In the genomic region with DNA sequence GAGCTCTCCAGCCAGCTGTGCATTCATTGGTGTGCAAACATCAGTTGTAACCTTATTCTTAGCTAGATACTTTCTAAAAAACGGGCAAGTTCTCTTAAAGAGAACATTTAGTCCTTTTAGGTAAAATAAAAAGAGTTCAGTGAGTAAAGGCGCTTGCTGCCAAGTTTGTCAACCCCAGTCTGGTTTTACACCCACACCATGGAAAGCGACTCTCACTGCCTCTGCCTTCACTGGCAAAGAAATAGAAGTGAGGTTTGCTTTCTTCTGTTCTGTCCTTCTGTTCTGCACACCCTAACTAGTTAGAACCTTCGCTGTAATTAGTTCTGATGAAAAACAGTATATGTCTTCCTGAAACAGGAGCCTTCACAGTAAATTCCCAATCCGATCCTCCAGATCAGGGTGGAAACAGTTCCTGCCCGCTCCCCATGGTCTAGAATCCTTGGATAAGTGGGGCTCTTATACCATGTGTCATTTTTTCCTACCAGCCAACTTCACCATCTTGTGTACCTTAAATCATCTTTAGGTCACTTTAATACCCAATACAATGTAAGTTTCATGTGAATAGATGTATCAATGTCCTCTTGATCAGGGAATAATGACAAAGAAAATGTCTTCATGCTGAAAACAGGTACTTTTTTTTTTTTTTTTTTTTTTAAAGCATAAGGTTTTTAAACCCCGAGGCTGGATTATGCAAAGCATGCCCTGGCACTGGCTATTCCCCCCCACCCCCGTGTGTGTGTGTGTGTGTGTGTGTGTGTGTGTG, we compare ENCODE assay signal across 8 mouse cellular contexts. TPM values are rescaled to one million over a fixed set of nuclear protein-coding genes. Genes with fewer than 3 reads are reported as not detected.
A peak's percentile ranks its signal among the peaks of the same experiment; 100 is the strongest.
DNase-seq lines count a peak whose midpoint lies in the region; ATAC-seq lines count a peak whose summit lies in the region.

No protein-coding gene starts in this region.

- intact Hi-C loops in left cerebral cortex, postnatal 36 days (cut with DNase I): no loop called here
- intact Hi-C loops in left cerebral cortex, postnatal 4 days (cut with DNase I): no loop called here

- peaks cover 16% of the 10 kb centered on the region for H3K4me1 ChIP-seq in embryonic facial prominence, embryonic 14.5 days (ENCODE audit: control insufficient read depth, insufficient read depth, low read length)
- H3K4me1 ChIP-seq in midbrain, embryonic 15.5 days: peaks cover 33% of the 10 kb centered on the region

- peaks cover 20% of the 10 kb centered on the region for H3K36me3 ChIP-seq in embryonic facial prominence, embryonic 14.5 days (ENCODE audit: control insufficient read depth, insufficient read depth, low read length)
- no peaks in the 10 kb centered on the region for H3K36me3 ChIP-seq in midbrain, embryonic 15.5 days (replicated peaks)

- peak overlapping the region; percentile 51 for H3K4me2 ChIP-seq in embryonic facial prominence, embryonic 14.5 days (ENCODE audit: low read depth, low read length)
- 0 out of 2 replicates have a peak overlapping the region, but pooled peaks have one; percentile 29 for H3K4me2 ChIP-seq in midbrain, embryonic 15.5 days

- ATAC-seq in embryonic facial prominence, embryonic 14.5 days (ENCODE audit: low read depth): no peak
- no peak for ATAC-seq in midbrain, embryonic 15.5 days (replicated peaks)

- peak overlapping the region; percentile 83 for H3K27ac ChIP-seq in embryonic facial prominence, embryonic 14.5 days (replicated peaks; ENCODE audit: low read depth, low read length)
- H3K27ac ChIP-seq in midbrain, embryonic 15.5 days: no peak overlapping the region

- no peaks in the 10 kb centered on the region for H3K9me3 ChIP-seq in embryonic facial prominence, embryonic 14.5 days (ENCODE audit: control insufficient read depth, low read length)
- H3K9me3 ChIP-seq in midbrain, embryonic 15.5 days: no peaks in the 10 kb centered on the region

- peak; percentile 67 to 76 for DNase-seq in frontal cortex, adult 2 months (ENCODE audit: extremely low spot score in 1 of 2, low spot score in 1 of 2)
- no peak for DNase-seq in frontal cortex, postnatal 10 days (ENCODE audit: low spot score in 2 of 2)
- peak; percentile 50 to 59 for DNase-seq in left cerebral cortex, postnatal 36 days (ENCODE audit: low spot score in 2 of 2)
- no peak for DNase-seq in left cerebral cortex, postnatal 4 days
- DNase-seq in embryonic facial prominence, embryonic 14.5 days (ENCODE audit: low spot score): no peak
- no peak for DNase-seq in thymus, postnatal 14 days
- DNase-seq in adrenal gland, adult (ENCODE audit: inconsistent age in 2 of 2, low spot score in 1 of 2): no peak

- 0 out of 2 replicates have a peak overlapping the region, but pooled peaks have one; percentile 19 for H3K9ac ChIP-seq in embryonic facial prominence, embryonic 14.5 days (ENCODE audit: low read depth, low read length)
- H3K9ac ChIP-seq in midbrain, embryonic 15.5 days: no peak overlapping the region

- H3K27me3 ChIP-seq in embryonic facial prominence, embryonic 14.5 days (replicated peaks; ENCODE audit: control insufficient read depth, insufficient read depth, low read length): no peaks in the 10 kb centered on the region
- H3K27me3 ChIP-seq in midbrain, embryonic 15.5 days (replicated peaks): no peaks in the 10 kb centered on the region

- 47% methylated on average over 8 of the region's 8 CpGs for WGBS in embryonic facial prominence, embryonic 14.5 days
- 60% methylated on average over 8 of the region's 8 CpGs for WGBS in midbrain, embryonic 15.5 days

- H3K4me3 ChIP-seq in embryonic facial prominence, embryonic 14.5 days (ENCODE audit: low read depth, low read length): no peak overlapping the region; the same call in 1 of the 2 replicates
- no peak overlapping the region for H3K4me3 ChIP-seq in midbrain, embryonic 15.5 days

RNA-seq across cellular contexts. Expression of gene Ubald2, which starts 1.1 kb away (rescaled TPM):
- 58.7 TPM in 2 replicates for polyA plus RNA-seq in frontal cortex, adult 2 months (2012; rRNA removed)
- 10 to 100 TPM; 27.5 to 31.8 TPM for total RNA-seq in left cerebral cortex, postnatal 36 days (2021)
- 10 to 100 TPM; 43.3 to 45.8 TPM for total RNA-seq in left cerebral cortex, postnatal 4 days (2021)
- polyA plus RNA-seq in embryonic facial prominence, embryonic 14.5 days (2014; fragmentation: Nextera tagmentation; extraction: Ambion mirVana): 46.3 and 47.6 TPM in 2 replicates
- polyA plus RNA-seq in midbrain, embryonic 15.5 days (2015; fragmentation: Nextera tagmentation; extraction: Ambion mirVana): 40.9 and 44.2 TPM in 2 replicates

RNA-seq across cellular contexts. Expression of gene Rnf157, which starts 19.9 kb away (rescaled TPM):
- 180 and 191 TPM in 2 replicates for polyA plus RNA-seq in frontal cortex, adult 2 months (2012; rRNA removed)
- 100 to 1,000 TPM; 266 to 286 TPM for total RNA-seq in left cerebral cortex, postnatal 36 days (2021)
- total RNA-seq in left cerebral cortex, postnatal 4 days (2021): 100 to 1,000 TPM; 187 to 192 TPM
- 17.7 and 18.2 TPM in 2 replicates for polyA plus RNA-seq in embryonic facial prominence, embryonic 14.5 days (2014; fragmentation: Nextera tagmentation; extraction: Ambion mirVana)
- polyA plus RNA-seq in midbrain, embryonic 15.5 days (2015; fragmentation: Nextera tagmentation; extraction: Ambion mirVana): 66.1 and 68.0 TPM in 2 replicates

RNA-seq across cellular contexts. Expression of gene Qrich2, which starts 33.3 kb away (rescaled TPM):
- polyA plus RNA-seq in frontal cortex, adult 2 months (2012; rRNA removed): 0.04 TPM in 1 of 2 replicates, not detected in the other
- not detected for total RNA-seq in left cerebral cortex, postnatal 36 days (2021)
- total RNA-seq in left cerebral cortex, postnatal 4 days (2021): under 1 TPM in 1 of 2 experiments, not detected in 1; 0.08 TPM
- 0.14 and 0.30 TPM in 2 replicates for polyA plus RNA-seq in embryonic facial prominence, embryonic 14.5 days (2014; fragmentation: Nextera tagmentation; extraction: Ambion mirVana)
- not detected in 2 replicates for polyA plus RNA-seq in midbrain, embryonic 15.5 days (2015; fragmentation: Nextera tagmentation; extraction: Ambion mirVana)

Comparison
In these comparisons a context has a peak if more than half of its experiments do, and no peak if none do; other contexts are left out.
1. DNase-seq: peak in frontal cortex, adult 2 months (2 of 2) and left cerebral cortex, postnatal 36 days (2 of 2); none in frontal cortex, postnatal 10 days (0 of 2), left cerebral cortex, postnatal 4 days (single experiment), embryonic facial prominence, embryonic 14.5 days (single experiment), thymus, postnatal 14 days (single experiment) and adrenal gland, adult (0 of 2).